Mouse (Mus musculus): ENCODE measurements at regions not wholly inside any gene's neighbourhood (a gene's known extent, or its start where the extent isn't known, plus 50 kb on each side); places are given as distances from the start of the nearest gene placed in this dataset.

DNA sequence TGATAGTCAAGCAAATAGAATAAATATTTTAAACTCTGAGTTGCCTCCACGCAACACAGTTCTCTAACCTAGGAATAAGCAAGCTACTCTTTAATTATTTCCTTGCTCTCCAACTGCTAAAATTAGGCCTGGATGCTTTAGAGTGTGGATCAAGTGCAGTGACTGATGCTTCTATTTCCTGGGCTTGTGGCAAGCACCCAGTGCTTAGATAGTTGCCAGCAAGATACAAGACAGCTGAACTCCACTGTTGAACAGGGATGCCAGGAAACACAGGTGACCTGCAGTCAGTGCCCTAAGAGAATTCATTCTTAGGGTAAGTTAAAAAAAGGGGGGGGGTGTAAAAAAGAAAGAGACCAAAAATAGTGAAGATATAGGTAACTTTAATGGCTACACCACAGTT is 306.7 kb downstream of the Hlx start:
- TF ChIP-seq POLR2A (IDR thresholded peaks at IDR 0.05; ENCODE audit: borderline replicate concordance, extremely low read depth, insufficient read depth, insufficient read length, poor library complexity, severe bottlenecking) (no peak), CTCF (IDR thresholded peaks at IDR 0.05; ENCODE audit: borderline replicate concordance, extremely low read depth, insufficient read depth, insufficient read length) (no peak)

Data from brain, embryonic 14.5 days (tissue).